Mouse (Mus musculus) 3T3-L1 (cell line): ENCODE measurements around the gene Fam219a.

Experiments used
- DNase-seq: peaks from one replicate; pipeline ENCODE4 v3.0.0-alpha.2; 2015; ENCODE audit warnings: low read depth, low spot score

The Fam219a gene

GRCm38 (mm10) chr4:41554994-41555663 lies 14.2 kb downstream of the Fam219a start:
- peak; percentile 11 for DNase-seq

GRCm38 (mm10) chr4:41553116-41553515 lies 16.2 kb downstream of the Fam219a start:
- DNase-seq, result no peak

GRCm38 (mm10) chr4:41552529-41552928 lies 16.8 kb downstream of the Fam219a start:
- peak; percentile 74 for DNase-seq

- no peak for DNase-seq
Measured at GRCm38 (mm10) chr4:41547086-41547485, 22.3 kb downstream of the Fam219a start.

- peak; percentile 29 for DNase-seq
Measured at GRCm38 (mm10) chr4:41545985-41546384, 23.4 kb downstream of the Fam219a start.

GRCm38 (mm10) chr4:41542136-41542535 lies 27.2 kb downstream of the Fam219a start:
- no peak for DNase-seq

- no peak for DNase-seq
Measured at GRCm38 (mm10) chr4:41534866-41535265, 34.5 kb downstream of the Fam219a start.

- DNase-seq, result peak; percentile 54
Measured at GRCm38 (mm10) chr4:41532420-41532819, 36.9 kb downstream of the Fam219a start.

GRCm38 (mm10) chr4:41527996-41528395 lies 41.3 kb downstream of the Fam219a start:
- DNase-seq, result no peak

- no peak for DNase-seq
Measured at GRCm38 (mm10) chr4:41527076-41527475, 42.3 kb downstream of the Fam219a start.

- DNase-seq, result no peak
Measured at GRCm38 (mm10) chr4:41526553-41526952, 42.8 kb downstream of the Fam219a start.

- DNase-seq, result no peak
Measured at GRCm38 (mm10) chr4:41524829-41525228, 44.5 kb downstream of the Fam219a start.

- DNase-seq, result no peak
Measured at GRCm38 (mm10) chr4:41523839-41524238, 45.5 kb downstream of the Fam219a start.

- peak; percentile 73 for DNase-seq
Measured at GRCm38 (mm10) chr4:41522788-41523187, 46.5 kb downstream of the Fam219a start.

- no peak for DNase-seq
Measured at GRCm38 (mm10) chr4:41522136-41522535, 47.2 kb downstream of the Fam219a start.

- no peak for DNase-seq
Measured at GRCm38 (mm10) chr4:41520641-41521040, 48.7 kb downstream of the Fam219a start.

- no peak for DNase-seq
Measured at GRCm38 (mm10) chr4:41519195-41519594, 50.1 kb downstream of the Fam219a start.

GRCm38 (mm10) chr4:41518349-41518748 lies 51.0 kb downstream of the Fam219a start:
- DNase-seq, result no peak

- DNase-seq, result no peak
Measured at GRCm38 (mm10) chr4:41517233-41517632, 52.1 kb downstream of the Fam219a start, which contains the start of gene 1110017D15Rik. 1110017D15Rik (minus strand) TSS chr4:41517333.

GRCm38 (mm10) chr4:41513714-41514113 lies 55.6 kb downstream of the Fam219a start:
- no peak for DNase-seq

- DNase-seq, result no peak
Measured at GRCm38 (mm10) chr4:41513309-41513708, 56.0 kb downstream of the Fam219a start.

- DNase-seq, result no peak
Measured at GRCm38 (mm10) chr4:41507998-41508397, 61.3 kb downstream of the Fam219a start.

GRCm38 (mm10) chr4:41507326-41507924 lies 61.9 kb downstream of the Fam219a start:
- no peak for DNase-seq
